Mouse (Mus musculus) megakaryocyte, adult 5-6 weeks (primary cell): ENCODE measurements around the gene Sox11. TPM values are rescaled to one million over a fixed set of nuclear protein-coding genes. Genes with fewer than 3 reads are reported as not detected.

Source experiments
- ATAC-seq: 2 replicates; pipeline ENCODE4 v1.8.0; 2016; ENCODE audit warnings: mild to moderate bottlenecking, inconsistent platforms; ENCODE audit not compliant: poor library complexity, severe bottlenecking
- total RNA-seq, 2 experiments: library from RNA; stranded (forward) in 1 of 2; stranded (reverse) in 1 of 2; fragments of 153-499, 151-499 nt in 1 of 2; fragments of 221-1000, 200-1000 nt in 1 of 2; gene quantifications; 2 replicates each; pipeline versions ENCODE4 v1.2.3 to v1.2.4; 2015 to 2017

Gene Sox11
- total RNA-seq, 2 experiments from 2014 or later, result not detected

DNA sequence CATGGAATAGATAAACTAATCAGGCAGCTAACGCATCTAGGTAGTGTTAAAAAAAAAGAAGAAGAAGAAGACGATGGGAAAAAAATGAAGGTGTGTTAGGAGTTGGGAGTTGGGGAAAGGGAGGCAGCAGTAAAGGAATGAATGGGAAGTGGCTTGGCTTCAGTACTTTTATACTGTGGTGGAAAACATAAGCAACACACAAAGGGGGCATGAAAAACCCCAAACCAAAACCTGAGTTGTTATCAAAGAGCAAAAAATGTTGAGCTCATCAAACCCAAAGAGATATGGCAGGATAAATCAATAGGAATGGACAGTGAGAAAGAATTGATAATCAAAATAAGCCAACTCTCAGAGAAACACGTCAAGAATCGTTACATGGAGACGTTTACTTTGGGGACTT is 5.6 kb downstream of the Sox11 start:
- no peak for ATAC-seq

DNA sequence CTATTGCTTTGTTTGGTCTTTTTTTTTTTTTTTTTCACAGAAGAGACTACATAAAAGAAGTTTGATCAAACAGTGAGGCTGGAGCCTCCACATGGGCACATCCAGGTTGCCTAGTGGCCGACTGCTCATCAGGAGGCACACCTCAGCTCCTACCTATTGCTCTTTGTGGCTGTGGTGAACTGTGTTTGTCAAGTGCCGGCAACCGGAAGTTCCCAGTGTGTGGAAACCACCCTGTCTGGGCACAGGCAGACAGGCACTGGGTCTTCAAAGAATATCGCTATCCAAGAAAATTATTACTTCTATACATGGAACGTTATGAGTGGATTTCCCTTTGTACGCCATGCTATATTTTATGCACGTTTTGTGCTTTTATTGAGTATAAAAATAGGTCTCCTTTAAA is 6.0 kb downstream of the Sox11 start:
- no peak for ATAC-seq

DNA sequence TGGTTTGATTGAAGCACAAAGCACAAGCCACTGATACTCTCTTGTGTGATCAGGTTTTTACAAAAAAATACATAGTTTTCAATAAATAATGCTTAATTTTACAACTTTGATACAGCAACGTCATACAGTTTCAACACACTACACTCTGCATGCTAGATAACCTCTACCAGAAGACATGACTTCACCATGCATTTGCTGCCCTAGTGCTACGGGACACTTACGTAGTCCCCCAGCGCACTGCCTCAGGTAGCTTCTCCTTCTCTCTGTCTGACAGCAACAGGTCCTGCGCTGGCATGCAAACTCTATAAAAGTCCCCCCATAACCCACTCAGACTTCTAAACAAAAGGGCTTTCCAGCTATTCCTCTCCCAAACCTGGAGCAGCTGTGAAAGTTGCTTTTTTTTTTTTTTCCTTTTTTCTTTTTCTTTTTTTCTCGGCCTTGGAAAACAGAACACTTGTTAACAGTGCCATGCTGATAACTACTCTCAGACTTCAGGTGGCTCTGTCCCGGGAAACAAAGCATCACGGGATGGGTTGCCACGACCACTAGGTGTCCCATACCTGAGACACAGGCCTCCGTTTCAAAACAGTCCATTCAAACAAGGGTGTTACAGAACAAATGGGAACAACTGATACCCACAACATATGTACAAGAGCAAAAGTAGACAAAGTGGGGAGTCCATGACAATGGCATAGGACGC is 6.9 kb downstream of the Sox11 start:
- ATAC-seq, result no peak

DNA sequence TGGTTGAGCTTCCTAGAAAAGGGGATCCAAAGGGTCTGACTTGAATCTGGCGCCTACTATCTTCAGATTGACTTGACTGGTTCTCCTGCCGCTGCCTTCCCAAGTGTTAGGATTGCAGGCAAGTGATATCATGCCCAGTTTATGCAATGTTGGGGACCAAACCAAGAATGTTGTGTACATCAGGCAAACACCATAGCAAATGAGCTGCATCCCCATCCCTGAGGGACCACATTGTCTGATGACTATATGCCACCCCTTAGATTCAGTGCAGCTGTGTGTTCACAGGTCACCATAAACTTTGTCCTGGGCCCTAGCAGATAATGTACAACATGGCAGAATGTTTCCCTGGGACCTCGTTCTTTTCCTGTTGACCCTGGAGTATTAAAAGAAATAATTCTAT is 8.8 kb downstream of the Sox11 start:
- ATAC-seq, result no peak

DNA sequence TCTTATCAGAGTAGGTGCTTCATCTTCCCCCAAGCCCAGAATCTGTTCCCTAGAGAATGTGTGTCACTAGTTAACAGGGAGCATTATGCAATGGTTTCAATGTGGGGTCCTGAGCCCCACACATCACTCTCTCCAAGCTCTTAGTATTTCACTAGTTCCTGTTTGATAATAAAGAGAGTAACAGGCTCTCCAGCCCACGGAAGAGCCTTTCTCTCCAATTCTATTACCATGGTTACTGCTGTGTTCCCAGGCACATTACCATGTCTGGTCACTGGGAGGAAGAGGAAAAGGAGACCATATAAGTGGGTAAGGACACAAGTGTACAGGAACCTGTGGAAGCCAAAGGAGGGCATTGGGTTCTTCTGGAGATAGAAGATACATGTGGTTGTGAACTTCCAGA is 19.0 kb downstream of the Sox11 start:
- no peak for ATAC-seq

DNA sequence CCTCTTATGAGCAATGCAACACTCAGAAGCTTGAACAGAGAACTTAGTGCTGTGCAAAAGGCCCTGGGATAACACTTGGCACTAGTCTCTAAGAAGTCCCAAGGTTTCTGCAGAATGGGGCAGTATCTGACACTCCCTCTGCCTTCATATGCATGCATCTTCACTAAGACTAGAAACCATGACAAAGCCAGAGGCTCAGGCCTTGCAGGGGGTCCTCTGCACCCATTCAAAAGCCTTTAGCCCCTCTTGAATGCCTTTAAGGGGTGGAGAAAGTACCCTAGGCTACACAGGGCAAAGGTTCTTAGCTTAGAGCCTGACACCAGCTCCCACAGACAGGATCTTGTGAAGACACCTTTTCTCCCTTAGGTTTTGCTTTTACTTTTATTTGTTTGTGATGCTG is 21.7 kb downstream of the Sox11 start:
- no peak for ATAC-seq

DNA sequence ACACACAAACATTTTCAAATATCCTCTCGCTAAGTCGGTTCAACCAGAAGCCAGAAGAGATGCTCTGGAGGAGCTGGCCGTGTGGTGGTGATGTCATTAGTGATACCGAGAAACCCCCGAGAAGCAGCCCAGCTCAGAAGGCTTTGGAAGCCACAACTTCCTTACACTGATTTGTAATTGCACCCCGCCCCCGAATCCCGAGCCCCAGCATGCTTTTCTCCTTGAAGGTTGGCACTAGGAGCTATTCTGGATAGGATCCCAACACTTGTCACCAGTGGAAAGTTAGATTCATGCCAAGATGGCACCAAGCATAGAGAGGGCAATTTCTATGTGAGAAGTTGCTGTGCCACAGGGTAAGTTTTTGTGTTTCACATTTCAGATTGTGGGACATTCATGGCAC is 29.4 kb downstream of the Sox11 start:
- no peak for ATAC-seq

DNA sequence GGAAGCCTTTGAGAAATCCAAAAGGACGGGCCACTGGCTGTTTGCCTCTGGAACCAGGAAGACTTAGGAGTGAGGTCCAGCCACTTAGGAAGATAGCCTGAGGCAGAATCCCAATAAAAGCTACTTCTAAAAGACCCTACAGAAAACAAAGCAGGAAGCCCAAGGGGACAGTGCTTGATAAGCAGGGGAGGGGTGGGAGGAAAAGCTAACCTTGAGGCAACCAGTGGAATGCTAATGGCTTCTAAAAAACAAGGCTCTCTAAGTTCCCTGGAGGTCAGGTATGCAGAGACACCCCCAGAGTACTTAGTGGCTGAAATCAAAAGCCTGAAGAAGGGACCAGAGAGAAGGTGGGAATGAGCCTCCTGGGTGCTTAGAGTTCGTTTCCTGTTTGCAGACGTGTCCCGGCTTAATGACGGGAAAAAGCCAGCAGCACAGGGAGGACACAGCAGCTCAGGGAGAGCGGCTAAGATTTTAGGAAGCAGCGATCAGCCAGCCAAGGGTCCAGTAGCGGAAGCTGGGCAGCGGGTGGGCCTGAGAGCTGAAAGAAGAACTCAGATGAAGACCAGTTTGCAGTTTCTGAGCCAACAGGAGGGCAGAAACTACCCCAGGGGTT is 30.4 kb downstream of the Sox11 start:
- ATAC-seq, result no peak

DNA sequence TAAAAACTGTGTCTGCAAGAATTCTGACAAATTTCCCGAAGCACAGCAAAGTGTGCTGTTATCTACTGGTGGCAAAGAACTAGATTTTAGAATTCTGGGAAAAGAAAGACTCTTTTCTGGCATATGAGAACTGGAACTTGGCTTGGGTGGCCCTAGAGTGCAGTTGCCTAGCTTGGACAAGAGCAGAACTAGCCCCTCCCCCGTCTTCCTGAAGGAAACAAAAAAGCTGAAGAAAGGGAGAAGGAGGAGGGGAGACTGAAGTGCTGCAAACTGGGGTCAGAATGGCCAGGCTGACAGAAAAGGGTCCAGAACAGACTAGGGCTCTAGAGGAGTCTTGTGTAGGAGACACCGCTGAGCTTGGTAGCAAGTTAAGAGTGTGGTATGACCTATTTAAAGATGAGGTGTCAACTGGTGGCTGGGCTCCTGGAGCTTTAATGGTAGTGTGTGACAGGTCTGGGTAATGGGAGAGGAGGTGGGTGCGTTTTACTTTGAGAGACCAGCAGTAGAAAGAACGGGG is 31.0 kb downstream of the Sox11 start:
- no peak for ATAC-seq

DNA sequence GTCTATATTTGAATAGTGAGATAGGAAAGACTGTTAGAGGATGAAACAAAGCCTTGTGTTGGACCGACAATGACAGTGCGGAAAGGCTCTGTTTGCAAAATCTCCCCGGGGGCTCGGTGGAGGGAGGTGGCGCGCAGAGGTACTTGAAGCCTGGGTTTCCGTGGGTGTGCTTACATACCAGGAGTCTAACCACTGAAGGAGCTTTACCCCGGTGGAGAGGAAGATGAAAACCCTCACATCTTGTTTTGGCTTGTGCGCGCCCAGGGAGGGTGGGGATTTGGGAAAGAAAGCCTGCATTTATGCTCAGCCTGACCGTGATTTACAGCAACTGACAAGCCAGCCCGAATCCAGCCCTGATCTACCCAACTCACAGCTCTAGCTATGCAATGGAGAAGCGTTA is 31.7 kb downstream of the Sox11 start:
- no peak for ATAC-seq

DNA sequence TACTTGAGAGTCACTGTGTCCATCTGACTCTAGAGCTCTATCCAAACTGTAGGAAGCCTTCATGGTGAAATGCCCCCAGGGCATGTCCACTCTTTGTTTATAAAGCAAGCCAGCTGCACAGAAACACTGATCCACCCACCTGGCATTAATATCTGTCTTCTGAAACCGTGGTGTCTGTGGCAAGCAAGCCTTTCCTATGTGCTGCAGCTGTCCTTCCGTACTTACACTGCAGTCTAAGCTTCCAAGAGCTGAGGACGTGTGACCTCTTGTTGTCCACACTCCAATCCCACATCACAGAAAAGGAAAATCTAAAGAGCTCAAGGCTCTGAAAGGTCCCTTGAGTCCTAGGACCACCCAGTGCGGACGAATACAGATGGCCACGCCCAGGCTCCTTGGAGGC is 32.4 kb downstream of the Sox11 start:
- no peak for ATAC-seq

DNA sequence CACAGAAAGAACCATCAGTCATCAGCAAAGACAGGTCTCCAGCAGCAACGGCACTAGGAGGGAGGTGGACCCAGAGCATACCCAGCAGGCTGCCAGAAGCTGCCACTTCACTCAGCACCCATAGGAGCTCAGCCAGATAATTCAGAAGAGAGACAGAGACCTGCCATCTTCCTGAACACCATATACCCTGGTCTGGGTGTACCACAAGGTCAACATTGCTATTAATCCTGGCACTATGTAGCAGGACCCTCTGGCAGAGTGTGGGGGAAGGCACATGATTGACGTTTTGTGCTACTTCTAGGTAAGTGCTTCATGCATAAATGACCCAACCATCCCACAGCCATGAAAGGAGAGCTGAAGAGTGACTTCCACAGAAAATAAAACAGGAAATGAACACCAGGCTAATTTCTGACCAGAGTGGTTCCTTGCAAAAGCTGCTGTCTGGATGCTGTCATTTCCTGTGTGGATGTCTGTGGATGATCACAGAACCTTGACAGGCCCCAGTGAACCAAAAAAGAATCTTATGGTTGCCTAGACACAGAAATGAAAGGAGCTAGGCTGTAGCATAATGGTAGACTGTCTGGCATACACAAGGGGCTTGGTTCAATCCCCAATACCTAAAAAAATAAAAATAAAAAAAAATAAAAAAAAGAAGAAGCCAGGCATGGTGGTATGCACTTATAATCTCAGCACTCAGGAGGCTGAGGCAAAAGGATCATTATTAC is 37.5 kb downstream of the Sox11 start:
- no peak for ATAC-seq

DNA sequence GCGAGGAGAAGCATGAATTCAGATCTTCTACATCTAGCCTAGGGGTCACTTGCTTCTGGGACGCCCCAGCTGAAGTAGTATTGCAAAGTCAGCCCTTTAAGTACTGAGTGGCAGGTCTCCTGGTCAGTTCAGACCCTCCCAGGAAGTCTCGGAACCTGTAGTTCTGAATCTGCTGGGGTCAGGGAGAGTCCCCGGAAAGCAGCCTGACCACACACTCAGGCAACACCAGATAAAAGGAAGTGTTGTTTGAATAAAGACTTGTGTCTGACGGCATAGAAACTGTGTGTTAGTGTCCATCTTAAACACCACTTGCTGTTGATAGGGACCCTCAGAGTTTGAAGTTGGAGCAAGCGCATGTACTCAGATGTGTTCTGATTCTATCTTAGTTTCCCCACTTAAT is 39.2 kb downstream of the Sox11 start:
- no peak for ATAC-seq

DNA sequence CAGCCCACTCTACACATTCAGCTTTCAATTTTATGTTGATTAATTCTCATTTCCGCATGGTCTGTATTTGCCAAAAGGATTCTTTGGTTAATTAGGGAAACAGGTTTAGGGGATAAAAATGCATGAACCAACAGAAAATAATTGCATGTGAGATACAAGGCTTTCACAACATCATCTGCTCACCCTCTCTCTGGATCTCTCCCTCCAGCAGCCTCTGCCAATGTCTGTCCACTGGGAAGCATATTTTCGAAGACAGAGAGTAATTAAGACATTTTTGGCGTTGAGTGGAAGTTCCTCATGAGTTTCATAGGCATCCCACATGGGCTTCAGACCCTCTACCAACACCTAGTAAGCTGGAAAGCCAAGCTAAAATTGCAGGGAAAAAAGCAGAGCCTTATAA is 43.7 kb downstream of the Sox11 start:
- no peak for ATAC-seq

DNA sequence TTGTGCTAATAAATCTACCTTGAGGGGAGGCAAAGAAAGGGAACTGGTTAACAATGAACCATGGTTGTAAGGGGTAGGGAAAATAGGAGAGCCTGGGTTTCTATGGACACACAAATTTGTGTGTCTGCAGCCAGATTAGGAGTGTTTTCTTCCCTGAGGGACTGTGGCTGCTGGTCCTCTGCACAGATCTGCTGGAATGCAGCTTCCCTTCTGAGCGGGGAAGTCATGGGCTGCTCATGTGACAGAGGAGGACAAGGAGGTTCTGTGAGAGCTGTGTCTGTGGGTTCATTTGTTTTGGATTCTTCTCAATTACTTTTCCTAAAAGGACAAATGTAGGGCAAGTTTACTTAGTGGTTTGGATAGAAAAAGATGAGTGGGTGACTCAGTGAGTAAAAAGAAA is 48.2 kb downstream of the Sox11 start:
- ATAC-seq, result no peak

DNA sequence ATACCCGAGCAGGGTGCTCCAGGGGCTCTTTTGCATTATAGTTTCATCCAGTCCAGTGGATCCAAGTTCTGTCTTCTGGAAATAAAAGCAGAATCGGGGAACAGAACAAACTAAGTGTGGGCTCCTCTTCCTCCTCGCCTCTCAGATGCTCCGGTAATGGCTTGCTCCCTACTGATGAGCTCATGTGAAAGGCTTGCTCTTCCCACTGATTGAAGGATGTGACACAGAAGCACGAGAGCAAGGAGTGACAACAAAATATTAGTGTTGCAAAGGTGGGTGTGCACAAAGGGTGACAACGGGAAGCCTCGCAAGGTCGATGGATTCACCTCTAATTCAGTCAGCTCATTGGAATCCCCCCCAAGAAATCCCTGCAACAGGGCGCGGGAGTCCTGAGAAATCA is 48.6 kb downstream of the Sox11 start:
- no peak for ATAC-seq

DNA sequence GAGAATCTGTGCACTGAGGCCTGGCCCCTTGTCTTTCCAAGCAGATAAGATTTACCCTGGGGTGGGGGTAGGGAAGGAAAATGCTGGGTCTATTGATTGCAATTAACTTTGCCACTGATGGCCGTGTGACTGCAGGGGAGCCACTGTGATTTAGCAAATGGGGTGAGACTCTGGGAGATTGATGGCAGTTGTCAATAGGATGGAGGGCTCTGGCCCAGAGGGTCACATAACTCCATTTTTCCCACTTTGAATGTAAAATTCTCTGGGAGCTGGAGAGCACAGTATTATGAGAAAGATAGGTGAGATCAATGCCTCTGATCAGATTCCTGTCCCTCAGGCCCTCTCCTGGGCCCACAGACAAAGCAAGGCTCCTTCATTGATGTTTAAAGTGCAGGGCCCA is 49.2 kb downstream of the Sox11 start:
- no peak for ATAC-seq
